ENCODE assay signal across 9 mouse cellular contexts in genomic region chr17:45505941-45506465, GRCm38 (mm10). TPM values are rescaled to one million over a fixed set of nuclear protein-coding genes. Genes with fewer than 3 reads are reported as not detected.
DNase-seq lines count a peak whose midpoint lies in the region; ATAC-seq and TF ChIP-seq lines count a peak whose summit lies in the region.
"Had no signal": no experiment of that assay in that cellular context is flagged by ENCODE, and none has a peak within 500 bp of the region (broad histone marks: within the 10 kb centered on the region; RNA-seq: fewer than 3 reads in every experiment).

No protein-coding gene starts in this region.

- H3K9ac ChIP-seq in heart, embryonic 16.5 days (ENCODE audit: low read length): no peak overlapping the region
- 0 out of 2 replicates have a peak overlapping the region, but pooled peaks have one; percentile 20 for H3K9ac ChIP-seq in hindbrain, embryonic 14.5 days

- ATAC-seq in heart, embryonic 16.5 days (replicated peaks; ENCODE audit: extremely low read depth, insufficient read depth, low FRiP score): no peak
- peak; percentile 22; the same call in 1 of the 2 replicates for ATAC-seq in hindbrain, embryonic 14.5 days (ENCODE audit: low FRiP score)

- TF ChIP-seq CTCF in E14TG2a.4 (conservative IDR thresholded peaks at IDR 0.05; ENCODE audit: low read length): no peak

- intact Hi-C loops in left cerebral cortex, postnatal 14 days (cut with DNase I): no loop called here

- H3K9me3 ChIP-seq in heart, embryonic 16.5 days (replicated peaks; ENCODE audit: control insufficient read depth, low read length): no peaks in the 10 kb centered on the region
- H3K9me3 ChIP-seq in E14TG2a.4 (ENCODE audit: low read length): no peaks in the 10 kb centered on the region
- no peaks in the 10 kb centered on the region for H3K9me3 ChIP-seq in hindbrain, embryonic 14.5 days (ENCODE audit: control insufficient read depth, low read length)

- H3K27me3 ChIP-seq in heart, embryonic 16.5 days (ENCODE audit: control insufficient read depth, insufficient read depth, low read length): no peaks in the 10 kb centered on the region
- no peaks in the 10 kb centered on the region for H3K27me3 ChIP-seq in E14TG2a.4 (ENCODE audit: insufficient read depth, low read length)
- H3K27me3 ChIP-seq in hindbrain, embryonic 14.5 days (ENCODE audit: control insufficient read depth, insufficient read depth, low read length): no peaks in the 10 kb centered on the region

- no peak for DNase-seq in heart, adult 8-10 months (ENCODE audit: low spot score)
- peak; percentile 92 for DNase-seq in MN1 (ENCODE audit: low spot score)
- no peak for DNase-seq in hindbrain, embryonic 14.5 days (ENCODE audit: low spot score)
- DNase-seq in left cerebral cortex, adult 11 months (ENCODE audit: low spot score): no peak
- no peak for DNase-seq in layer of hippocampus, postnatal 25 days (ENCODE audit: extremely low spot score in 1 of 2, low spot score in 1 of 2)
- DNase-seq in left cerebral cortex, postnatal 14 days (ENCODE audit: low spot score in 2 of 2): no peak

- H3K36me3 ChIP-seq in heart, embryonic 16.5 days (ENCODE audit: control insufficient read depth, insufficient read depth): peaks cover 12% of the 10 kb centered on the region
- H3K36me3 ChIP-seq in E14TG2a.4 (ENCODE audit: insufficient read depth, low read length): peaks cover 33% of the 10 kb centered on the region
- peaks cover 6% of the 10 kb centered on the region; the same call in 1 of the 2 replicates for H3K36me3 ChIP-seq in hindbrain, embryonic 14.5 days (replicated peaks; ENCODE audit: control insufficient read depth, insufficient read depth)

- no peak overlapping the region for H3K4me3 ChIP-seq in heart, embryonic 16.5 days (ENCODE audit: low read length)
- H3K4me3 ChIP-seq in E14TG2a.4 (replicated peaks; ENCODE audit: low read length): peak overlapping the region; percentile 91; the same call in 1 of the 2 replicates
- no peak overlapping the region for H3K4me3 ChIP-seq in hindbrain, embryonic 14.5 days (replicated peaks; ENCODE audit: low read length)

- no peak overlapping the region; the same call in 1 of the 2 replicates for H3K27ac ChIP-seq in heart, embryonic 16.5 days (ENCODE audit: low read length)
- no peak overlapping the region for H3K27ac ChIP-seq in hindbrain, embryonic 14.5 days

- 57% methylated on average over 6 of the region's 6 CpGs for WGBS in heart, embryonic 16.5 days
- 67% methylated on average over 6 of the region's 6 CpGs for WGBS in hindbrain, embryonic 14.5 days

- peak overlapping the region; percentile 44; the same call in 1 of the 2 replicates for H3K4me2 ChIP-seq in heart, embryonic 16.5 days (ENCODE audit: low read depth, low read length)
- H3K4me2 ChIP-seq in hindbrain, embryonic 14.5 days (replicated peaks): no peak overlapping the region

- H3K4me1 ChIP-seq in heart, embryonic 16.5 days (ENCODE audit: control insufficient read depth, insufficient read depth, low read length): peaks cover 14% of the 10 kb centered on the region
- H3K4me1 ChIP-seq in E14TG2a.4 (replicated peaks; ENCODE audit: low read depth, low read length): peaks cover 68% of the 10 kb centered on the region
- peaks cover 4% of the 10 kb centered on the region for H3K4me1 ChIP-seq in hindbrain, embryonic 14.5 days (replicated peaks; ENCODE audit: control insufficient read depth, insufficient read depth, low read length)

RNA-seq across cellular contexts. Expression of gene Aars2, which starts 0.6 kb away (rescaled TPM):
- 25.0 and 25.4 TPM in 2 replicates for polyA plus RNA-seq in heart, embryonic 16.5 days (2015; fragmentation: Nextera tagmentation; extraction: Ambion mirVana)
- 10 to 100 TPM; 18.7 to 21.1 (median 19.9) TPM for total RNA-seq in heart, adult 8-10 months (2022)
- 15.2 and 15.8 TPM in 2 replicates for polyA plus RNA-seq in hindbrain, embryonic 14.5 days (2014; fragmentation: Nextera tagmentation; extraction: Ambion mirVana)
- total RNA-seq in layer of hippocampus, postnatal 25 days (2021): 10 to 100 TPM; 21.6 to 22.7 TPM
- total RNA-seq in left cerebral cortex, postnatal 14 days (2021): 10 to 100 TPM; 23.0 to 24.4 TPM

RNA-seq across cellular contexts. Expression of gene Tcte1, which starts 17.2 kb away (rescaled TPM):
- polyA plus RNA-seq in heart, embryonic 16.5 days (2015; fragmentation: Nextera tagmentation; extraction: Ambion mirVana): 0.49 and 0.63 TPM in 2 replicates
- total RNA-seq in heart, adult 8-10 months (2022): not detected
- 3.8 TPM in 2 replicates for polyA plus RNA-seq in hindbrain, embryonic 14.5 days (2014; fragmentation: Nextera tagmentation; extraction: Ambion mirVana)
- 1 to 10 TPM in 1 of 2 experiments, under 1 TPM in 1; 0.74 to 1.2 TPM for total RNA-seq in layer of hippocampus, postnatal 25 days (2021)
- total RNA-seq in left cerebral cortex, postnatal 14 days (2021): 1 to 10 TPM in 1 of 2 experiments, under 1 TPM in 1; 0.68 to 1.1 TPM
- total RNA-seq: heart, adult 18-20 months had no signal

RNA-seq across cellular contexts. Expression of gene Spats1, which starts 30.8 kb away (rescaled TPM):
- 1.2 and 1.5 TPM in 2 replicates for polyA plus RNA-seq in heart, embryonic 16.5 days (2015; fragmentation: Nextera tagmentation; extraction: Ambion mirVana)
- under 1 TPM in 3 of 4 experiments, not detected in 1; 0.28 to 0.47 (median 0.38) TPM for total RNA-seq in heart, adult 8-10 months (2022)
- 1.5 and 2.2 TPM in 2 replicates for polyA plus RNA-seq in hindbrain, embryonic 14.5 days (2014; fragmentation: Nextera tagmentation; extraction: Ambion mirVana)
- 1 to 10 TPM; 4.3 to 5.5 TPM for total RNA-seq in layer of hippocampus, postnatal 25 days (2021)
- 1 to 10 TPM; 4.9 to 6.0 TPM for total RNA-seq in left cerebral cortex, postnatal 14 days (2021)

RNA-seq across cellular contexts. Expression of gene Tmem151b, which starts 43.5 kb away (rescaled TPM):
- polyA plus RNA-seq in heart, embryonic 16.5 days (2015; fragmentation: Nextera tagmentation; extraction: Ambion mirVana): 1.2 and 1.9 TPM in 2 replicates
- under 1 TPM in 1 of 4 experiments, not detected in 3; 0.09 TPM for total RNA-seq in heart, adult 8-10 months (2022)
- polyA plus RNA-seq in hindbrain, embryonic 14.5 days (2014; fragmentation: Nextera tagmentation; extraction: Ambion mirVana): 15.7 and 16.8 TPM in 2 replicates
- total RNA-seq in layer of hippocampus, postnatal 25 days (2021): 100 to 1,000 TPM; 113 to 114 TPM
- total RNA-seq in left cerebral cortex, postnatal 14 days (2021): 100 to 1,000 TPM; 114 to 120 TPM

RNA-seq across cellular contexts. Expression of gene Nfkbie, which starts 49.5 kb away (rescaled TPM):
- polyA plus RNA-seq in heart, embryonic 16.5 days (2015; fragmentation: Nextera tagmentation; extraction: Ambion mirVana): 5.3 and 10.9 TPM in 2 replicates
- total RNA-seq in heart, adult 8-10 months (2022): 1 to 10 TPM in 3 of 4 experiments, under 1 TPM in 1; 0.65 to 1.5 (median 1.3) TPM
- 4.3 and 4.7 TPM in 2 replicates for polyA plus RNA-seq in hindbrain, embryonic 14.5 days (2014; fragmentation: Nextera tagmentation; extraction: Ambion mirVana)
- total RNA-seq in layer of hippocampus, postnatal 25 days (2021): 1 to 10 TPM; 2.6 to 3.2 TPM
- 1 to 10 TPM; 1.8 to 2.0 TPM for total RNA-seq in left cerebral cortex, postnatal 14 days (2021)
